Mouse (Mus musculus) T-helper 17 cell (primary cell): ENCODE data around the gene Tle2.

Experiments used
- in situ Hi-C, 2 experiments: fragments of 300-600 bp; cut with MboI, MseI; formaldehyde crosslinking; loops; 1 replicate in 1 of 2; 2 replicates in 1 of 2; pipeline ENCODE4 v1.15.1; 2025; ENCODE audit warnings: high pct_unique_total_duplicates in 2 of 2

Tle2 gene

GRCm38 (mm10) chr10:81551597-81552102 lies 22.7 kb upstream of the Tle2 start:
- in situ Hi-C loops = no loop called here

- in situ Hi-C loops = no loop called here
Observed at GRCm38 (mm10) chr10:81553232-81553631, 21.1 kb upstream of the Tle2 start.

GRCm38 (mm10) chr10:81553807-81554755 lies 20.3 kb upstream of the Tle2 start:
- in situ Hi-C loops = no loop called here

- in situ Hi-C loops = no loop called here
Observed at GRCm38 (mm10) chr10:81556282-81556681, 18.1 kb upstream of the Tle2 start.

DNA sequence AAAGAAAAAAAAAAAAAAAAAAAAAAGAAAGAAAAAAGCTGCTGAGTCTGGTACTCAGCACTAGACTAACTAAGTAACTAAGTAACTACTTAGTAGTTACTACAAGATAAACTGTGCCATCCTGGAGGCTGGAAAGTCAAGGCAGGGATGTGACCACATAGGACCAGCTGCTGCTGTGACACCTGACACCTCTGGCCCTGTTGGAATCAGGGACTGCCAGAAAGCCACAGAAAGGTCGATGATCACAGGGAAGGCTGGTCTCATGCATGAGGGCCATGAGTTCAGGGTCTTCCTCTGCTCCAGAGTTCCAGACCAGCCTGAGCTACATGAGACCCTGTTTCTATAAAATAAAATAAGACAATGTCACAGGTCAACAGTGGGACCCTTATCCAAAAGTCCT lies 16.9 kb upstream of the Tle2 start:
- in situ Hi-C loops = no loop called here

- in situ Hi-C loops = no loop called here
Observed at GRCm38 (mm10) chr10:81559163-81559626, 15.2 kb upstream of the Tle2 start, which contains the start of gene Aes. TSS of gene Aes (plus strand) at chr10:81559488.

DNA sequence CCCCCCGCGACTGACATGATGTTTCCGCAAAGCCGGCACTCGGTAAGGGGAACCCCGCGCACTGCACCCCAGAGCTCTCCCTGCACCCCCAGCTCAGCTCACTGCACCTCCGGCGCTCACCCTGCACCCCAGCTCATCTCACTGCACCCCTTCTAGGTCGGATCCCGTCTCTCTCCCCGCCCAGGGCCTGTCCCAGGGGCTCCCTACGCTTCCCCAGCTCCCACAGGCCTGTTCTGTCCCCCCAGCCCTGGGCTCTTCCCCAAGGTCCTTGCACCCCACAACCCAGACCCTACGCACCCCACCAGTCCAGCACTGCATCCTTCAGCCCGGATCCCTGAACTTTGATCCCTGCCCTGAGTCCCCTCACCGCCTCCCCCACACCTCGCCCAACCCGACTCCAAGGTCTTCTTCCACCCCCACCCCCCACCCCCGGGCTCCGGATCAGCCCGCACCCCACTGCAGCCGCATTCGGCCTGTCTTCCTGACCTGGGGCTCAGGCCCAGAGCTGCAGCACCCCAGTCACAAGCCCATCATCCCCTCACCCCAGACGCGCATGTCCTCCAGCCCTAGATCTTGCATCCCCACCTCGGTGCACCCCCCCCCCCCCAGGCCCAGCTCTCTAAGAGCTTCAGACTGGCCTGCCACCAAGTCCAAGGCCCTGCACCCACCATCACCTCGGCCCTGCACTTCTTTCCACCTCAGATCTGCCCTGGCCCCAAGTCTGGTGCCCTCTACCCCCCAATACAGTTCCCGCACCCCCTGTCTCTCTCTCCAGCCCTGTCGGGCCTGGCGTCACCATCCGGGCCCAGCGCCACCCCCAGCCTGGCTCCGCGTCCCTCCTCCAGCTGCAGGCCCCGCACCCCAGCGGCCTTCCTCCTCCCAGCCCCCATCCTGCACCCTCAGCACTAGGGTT lies 14.5 kb upstream of the Tle2 start:
- in situ Hi-C loops = no loop called here

GRCm38 (mm10) chr10:81560719-81561459 lies 13.5 kb upstream of the Tle2 start:
- in situ Hi-C loops = no loop called here

GRCm38 (mm10) chr10:81562411-81562810 lies 11.9 kb upstream of the Tle2 start:
- in situ Hi-C loops = no loop called here

- in situ Hi-C loops = no loop called here
Observed at GRCm38 (mm10) chr10:81563481-81563880, 10.9 kb upstream of the Tle2 start.

GRCm38 (mm10) chr10:81564216-81564615 lies 10.1 kb upstream of the Tle2 start:
- in situ Hi-C loops = no loop called here

DNA sequence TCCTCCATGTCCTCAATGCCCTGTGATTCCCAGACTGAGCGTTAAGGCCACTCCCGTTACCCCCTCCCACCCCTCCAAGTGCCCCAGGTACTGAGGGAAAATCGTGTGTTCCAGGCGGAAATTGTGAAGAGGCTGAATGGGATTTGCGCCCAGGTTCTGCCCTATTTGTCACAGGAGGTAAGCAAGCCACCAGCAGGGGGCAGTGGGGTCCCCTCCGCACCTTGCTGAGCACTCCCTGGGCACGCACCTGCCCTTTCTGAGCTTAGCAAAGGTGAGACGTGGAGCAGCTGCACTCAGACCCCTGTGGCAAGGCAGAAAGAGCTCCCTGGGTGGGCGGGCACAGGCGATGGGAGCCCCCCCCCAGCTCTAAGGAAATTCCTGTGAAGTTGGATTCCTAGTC lies 9.6 kb upstream of the Tle2 start:
- in situ Hi-C loops = no loop called here

GRCm38 (mm10) chr10:81565257-81566228 lies 8.8 kb upstream of the Tle2 start:
- in situ Hi-C loops = no loop called here

GRCm38 (mm10) chr10:81568381-81569191 lies 5.8 kb upstream of the Tle2 start:
- in situ Hi-C loops = no loop called here

- in situ Hi-C loops = loop anchor here in 1 of 2 experiments (5.0 kb wide), 1 partner anchor 38 kb away; the partner anchor contains the start of gene BC025920
Observed at GRCm38 (mm10) chr10:81569507-81570237, 4.7 kb upstream of the Tle2 start.

DNA sequence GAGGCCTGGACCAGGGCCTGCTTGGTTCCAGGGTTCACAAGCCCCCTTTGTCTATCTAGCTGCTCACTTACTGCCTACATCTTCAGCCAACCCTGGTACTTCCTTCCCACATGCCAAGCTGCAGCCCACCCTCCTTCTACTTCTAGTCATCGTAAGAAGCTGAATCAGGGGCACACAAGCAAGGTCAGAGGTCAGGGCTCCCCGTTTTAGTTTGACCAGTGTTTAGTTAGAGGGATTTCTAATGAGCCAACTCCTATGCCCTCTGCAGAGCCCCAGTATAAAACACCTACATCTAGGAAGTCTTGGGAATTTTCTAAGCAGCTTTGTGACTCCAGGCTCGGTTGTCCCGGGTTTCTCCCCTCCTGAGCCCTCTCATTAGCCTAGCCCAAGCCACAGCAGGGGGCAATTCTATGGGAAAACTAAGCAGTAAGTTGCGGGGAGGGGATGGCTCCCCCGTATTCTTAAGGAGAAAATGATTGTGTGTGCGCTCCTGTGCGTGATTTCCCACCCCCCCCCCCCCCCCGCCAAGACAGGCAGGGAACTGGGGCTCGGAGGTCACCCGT lies 4.0 kb upstream of the Tle2 start:
- in situ Hi-C loops = loop anchor here in 1 of 2 experiments (5.0 kb wide), 1 partner anchor 37 kb away; the partner anchor contains the start of gene BC025920

DNA sequence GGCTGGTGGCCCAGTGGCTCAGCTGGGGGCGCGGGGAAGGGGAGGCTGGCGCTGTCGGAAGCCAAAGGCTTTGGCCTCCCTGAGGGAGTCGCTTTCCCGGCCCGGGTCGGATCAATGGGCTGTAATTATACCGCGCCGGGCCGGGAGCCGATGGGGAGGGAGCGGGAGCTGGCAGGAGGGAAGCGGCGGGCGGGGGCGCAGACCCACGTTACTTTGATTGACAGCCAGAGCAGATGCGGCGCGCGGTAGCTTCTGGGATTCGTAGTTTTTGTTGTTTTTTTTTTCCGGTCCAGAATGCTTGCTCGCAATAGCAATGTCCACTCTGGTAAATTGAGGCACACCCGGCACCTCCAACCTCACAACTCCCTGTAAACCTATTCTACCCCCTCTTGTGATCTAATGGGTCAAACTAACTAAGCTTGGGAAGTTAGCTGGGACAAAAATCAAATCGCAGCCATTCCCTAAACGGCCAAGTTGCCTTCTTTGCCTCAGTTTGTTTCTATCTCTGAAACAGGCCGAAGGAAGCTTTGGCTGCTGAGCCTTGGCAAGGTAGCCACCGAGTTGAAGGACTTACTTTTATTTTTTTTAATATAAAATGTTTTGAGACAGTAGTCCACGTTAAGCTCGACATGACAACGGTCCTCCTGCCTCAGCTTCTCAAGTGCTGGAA lies 3.4 kb upstream of the Tle2 start:
- in situ Hi-C loops = loop anchor here in 1 of 2 experiments (5.0 kb wide), 1 partner anchor 36 kb away; the partner anchor contains the start of gene BC025920
